Mouse (Mus musculus): ENCODE data around the gene Ints5. TPM values are rescaled to one million over a fixed set of nuclear protein-coding genes. Genes with fewer than 3 reads are reported as not detected.

The Ints5 gene
- polyA plus RNA-seq (2015; fragmentation: Nextera tagmentation; extraction: Ambion mirVana) = 18.3 and 21.1 TPM in 2 replicates

DNA sequence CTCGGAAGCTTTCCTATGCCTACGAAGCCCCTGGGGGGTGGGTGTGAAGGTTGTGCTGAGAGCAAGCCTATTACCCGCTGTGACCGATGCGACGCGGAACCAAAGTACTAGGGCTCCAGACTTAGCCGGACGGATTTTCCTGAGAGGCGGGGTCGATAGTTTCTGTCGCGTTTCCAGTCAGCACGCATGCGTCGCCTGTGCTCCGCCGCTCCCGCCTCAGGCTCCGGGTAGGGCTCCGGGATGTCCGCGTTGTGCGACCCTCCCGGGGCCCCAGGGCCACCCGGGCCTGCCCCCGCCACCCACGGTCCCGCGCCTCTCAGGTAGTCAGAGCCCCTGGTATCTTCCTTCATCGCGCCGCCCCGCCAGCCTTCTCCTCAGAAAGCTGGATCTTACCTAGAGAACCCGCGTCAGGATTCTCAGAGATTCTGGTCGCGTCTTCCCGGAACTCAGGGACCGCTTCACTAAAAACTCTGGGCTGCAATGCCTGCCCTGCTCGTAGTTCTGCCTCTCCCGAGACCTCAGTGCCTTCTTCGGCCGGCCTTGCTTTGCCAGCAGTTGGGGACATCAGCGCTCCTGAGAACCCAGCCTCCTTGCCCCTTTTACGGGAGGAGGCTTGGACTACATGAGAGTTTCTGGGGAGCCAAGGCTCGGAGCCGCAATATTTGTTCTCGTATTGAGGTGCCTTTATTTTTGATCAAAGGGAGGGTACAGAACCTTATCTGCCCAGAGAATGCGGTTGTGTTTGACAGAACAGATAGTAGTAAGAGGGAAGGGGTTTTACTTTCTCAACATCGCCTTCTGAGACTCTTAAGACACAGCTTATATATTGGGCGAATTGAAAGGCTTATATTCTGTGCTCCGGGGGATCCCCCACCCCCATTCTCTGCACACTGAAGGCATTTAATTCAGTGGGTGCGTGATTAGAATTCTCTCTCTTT lies at the start of gene Ints5:
Gene Ints5 (plus strand): TSS at position 177 of the 938 bp plus-strand sequence.
- H3K9ac ChIP-seq (ENCODE audit: low read depth, low read length) = peak within 1 kb of the TSS; percentile 98
- H3K27ac ChIP-seq (ENCODE audit: low read length) = peak within 1 kb of the TSS; percentile 93
- H3K9me3 ChIP-seq (replicated peaks; ENCODE audit: control insufficient read depth, low read length) = no peaks in the 10 kb centered on the region
- H3K4me3 ChIP-seq (ENCODE audit: low read depth, low read length) = peak within 1 kb of the TSS; percentile 83
- peaks cover 30% of the 10 kb centered on the region for H3K4me1 ChIP-seq (ENCODE audit: control insufficient read depth, low read depth, low read length)
- peaks cover 10% of the 10 kb centered on the region for H3K36me3 ChIP-seq (ENCODE audit: control insufficient read depth, insufficient read depth)
- no peaks in the 10 kb centered on the region for H3K27me3 ChIP-seq (ENCODE audit: control insufficient read depth, insufficient read depth, low read depth, low read length)
- peak within 1 kb of the TSS; percentile 73 for H3K4me2 ChIP-seq (ENCODE audit: low read depth, low read length)
- WGBS (ENCODE audit: insufficient replicate concordance) = under 1% methylated on average over 54 of the region's 54 CpGs
- peak; percentile 50 for ATAC-seq (ENCODE audit: low read depth)

DNA sequence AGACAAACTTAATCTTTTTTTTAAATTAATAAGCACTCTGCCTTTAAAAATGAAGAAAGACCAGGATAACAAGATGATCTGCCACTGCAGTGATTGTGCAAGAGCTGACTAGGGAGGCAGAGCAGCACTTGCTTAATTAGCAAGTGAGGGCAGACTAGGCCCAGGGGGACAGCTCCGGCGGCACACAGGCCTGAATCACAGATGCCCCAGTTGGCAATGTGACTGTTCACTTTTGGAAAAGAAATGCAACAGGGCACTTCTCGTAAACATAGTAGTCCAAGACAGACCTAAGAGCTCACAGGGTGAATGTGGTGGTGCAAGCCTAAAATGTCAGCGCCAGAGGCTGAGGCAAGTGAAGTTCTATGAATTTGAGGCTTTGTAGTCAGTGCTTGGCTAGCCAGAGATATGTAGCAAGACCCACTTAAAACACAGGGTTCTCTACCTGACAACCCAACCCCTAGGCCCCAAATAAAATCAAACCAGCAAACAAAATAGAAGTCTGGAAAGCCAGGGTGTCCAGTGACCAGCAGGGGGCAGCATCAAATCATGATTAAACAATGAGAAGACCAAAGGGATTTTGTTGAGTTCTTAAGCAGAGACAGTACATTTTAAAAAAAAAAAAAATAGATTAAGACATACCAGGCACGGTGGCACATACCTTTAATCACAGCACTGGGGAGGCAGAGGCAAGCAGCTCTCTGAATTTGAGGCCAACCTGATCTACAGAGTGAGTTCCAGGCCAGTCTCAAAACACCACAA lies 48.3 kb upstream of the Ints5 start:
- Histone ChIP-seq H3K36me3 (ENCODE audit: control insufficient read depth, insufficient read depth) (peaks cover 8% of the 10 kb centered on the region; the same call in 1 of the 2 replicates), H3K4me2 (ENCODE audit: low read depth, low read length) (no peak overlapping the region), H3K27me3 (ENCODE audit: control insufficient read depth, insufficient read depth, low read depth, low read length) (no peaks in the 10 kb centered on the region), H3K4me1 (ENCODE audit: control insufficient read depth, low read depth, low read length) (peaks cover 11% of the 10 kb centered on the region), H3K27ac (ENCODE audit: low read length) (no peak overlapping the region), H3K9me3 (replicated peaks; ENCODE audit: control insufficient read depth, low read length) (no peaks in the 10 kb centered on the region), H3K9ac (ENCODE audit: low read depth, low read length) (no peak overlapping the region), H3K4me3 (ENCODE audit: low read depth, low read length) (no peak overlapping the region)
- WGBS (ENCODE audit: insufficient replicate concordance) = 59% methylated on average over 5 of the region's 5 CpGs
- no peak for ATAC-seq (ENCODE audit: low read depth)

DNA sequence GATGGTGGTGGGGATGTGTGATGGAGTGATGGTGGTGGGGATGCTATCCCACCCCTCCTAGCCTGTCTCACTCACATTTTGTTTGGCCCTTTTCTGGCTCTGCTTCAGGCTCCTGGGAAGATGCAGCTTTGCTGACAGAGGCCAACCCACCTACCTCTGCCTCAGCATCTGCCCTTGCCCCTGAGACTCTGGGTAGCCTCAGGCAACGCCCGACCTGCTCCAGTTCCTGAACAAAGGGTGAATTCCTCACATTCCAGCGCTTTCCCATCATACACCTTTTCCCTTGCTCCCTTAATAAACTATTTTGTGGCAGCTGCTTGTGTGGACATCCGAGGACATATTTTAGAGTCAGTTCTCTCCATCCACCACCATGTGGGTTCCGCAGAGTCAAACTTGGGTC lies 44.4 kb upstream of the Ints5 start:
- H3K36me3 ChIP-seq (ENCODE audit: control insufficient read depth, insufficient read depth) = peaks cover 8% of the 10 kb centered on the region; the same call in 1 of the 2 replicates
- no peaks in the 10 kb centered on the region for H3K9me3 ChIP-seq (replicated peaks; ENCODE audit: control insufficient read depth, low read length)
- H3K27me3 ChIP-seq (ENCODE audit: control insufficient read depth, insufficient read depth, low read depth, low read length) = no peaks in the 10 kb centered on the region
- H3K4me2 ChIP-seq (ENCODE audit: low read depth, low read length) = no peak overlapping the region
- no peaks in the 10 kb centered on the region for H3K4me1 ChIP-seq (ENCODE audit: control insufficient read depth, low read depth, low read length)
- no peak overlapping the region for H3K9ac ChIP-seq (ENCODE audit: low read depth, low read length)
- 74% methylated on average over 5 of the region's 5 CpGs for WGBS (ENCODE audit: insufficient replicate concordance)
- H3K4me3 ChIP-seq (ENCODE audit: low read depth, low read length) = no peak overlapping the region
- no peak for ATAC-seq (ENCODE audit: low read depth)
- no peak overlapping the region for H3K27ac ChIP-seq (ENCODE audit: low read length)

DNA sequence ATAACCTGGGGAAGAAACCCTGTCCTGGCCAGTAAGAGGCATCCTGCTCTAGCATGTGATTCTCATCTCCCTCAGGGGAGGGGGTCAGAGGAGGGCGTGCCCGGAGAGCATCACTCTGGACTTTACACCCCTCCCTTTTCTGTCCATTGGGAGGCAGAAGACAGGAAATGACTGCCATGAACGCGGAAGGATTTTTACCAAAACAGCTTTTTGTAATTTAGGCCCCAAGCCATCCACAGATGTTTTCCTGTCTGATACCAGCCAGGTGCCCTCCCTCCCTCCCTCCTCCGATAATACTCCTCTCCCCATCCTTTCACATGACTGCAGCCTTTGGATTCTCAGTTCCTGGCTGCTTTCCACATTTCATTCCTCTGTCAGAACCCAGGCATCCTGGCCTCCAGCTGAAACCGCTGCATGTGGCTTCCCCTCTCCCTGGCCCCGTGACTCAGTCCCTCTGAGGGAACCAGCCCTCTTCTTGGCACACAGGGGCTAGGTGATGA lies 42.4 kb upstream of the Ints5 start, which contains the start of gene Lrrn4cl:
Gene Lrrn4cl (plus strand): TSS at position 367 of the 500 bp plus-strand sequence.
- Histone ChIP-seq H3K4me3 (ENCODE audit: low read depth, low read length) (no peak within 1 kb of the TSS), H3K27ac (ENCODE audit: low read length) (no peak within 1 kb of the TSS), H3K27me3 (ENCODE audit: control insufficient read depth, insufficient read depth, low read depth, low read length) (no peaks in the 10 kb centered on the region), H3K9ac (ENCODE audit: low read depth, low read length) (no peak within 1 kb of the TSS), H3K36me3 (ENCODE audit: control insufficient read depth, insufficient read depth) (peaks cover 8% of the 10 kb centered on the region; the same call in 1 of the 2 replicates), H3K4me1 (ENCODE audit: control insufficient read depth, low read depth, low read length) (no peaks in the 10 kb centered on the region), H3K9me3 (replicated peaks; ENCODE audit: control insufficient read depth, low read length) (no peaks in the 10 kb centered on the region), H3K4me2 (ENCODE audit: low read depth, low read length) (no peak within 1 kb of the TSS)
- WGBS (ENCODE audit: insufficient replicate concordance) = 42% methylated on average over 7 of the region's 7 CpGs
- ATAC-seq (ENCODE audit: low read depth) = no peak

DNA sequence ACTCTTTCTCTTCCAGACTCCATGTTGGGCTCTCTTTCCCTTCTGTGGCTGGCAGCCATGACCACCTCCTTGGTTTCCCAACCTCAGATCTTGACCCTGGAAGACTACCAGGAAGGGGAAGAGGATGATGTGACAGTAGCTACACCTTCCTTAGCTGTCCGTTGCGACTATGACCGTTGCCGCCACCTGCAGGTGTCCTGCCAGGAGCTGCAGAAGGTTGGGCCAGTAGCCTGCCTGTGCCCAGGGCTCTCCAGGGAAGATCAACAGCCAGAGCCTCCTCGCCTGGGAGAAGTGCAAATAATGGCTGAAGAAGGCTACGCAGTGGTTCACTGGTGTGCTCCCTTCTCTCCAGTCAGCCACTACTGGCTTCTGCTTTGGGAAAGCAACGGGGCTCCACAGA lies 41.2 kb upstream of the Ints5 start:
- WGBS (ENCODE audit: insufficient replicate concordance) = 50% methylated on average over 7 of the region's 7 CpGs
- H3K4me3 ChIP-seq (ENCODE audit: low read depth, low read length) = no peak overlapping the region
- no peak for ATAC-seq (ENCODE audit: low read depth)
- H3K36me3 ChIP-seq (ENCODE audit: control insufficient read depth, insufficient read depth) = peaks cover 1% of the 10 kb centered on the region; the same call in 1 of the 2 replicates
- H3K27me3 ChIP-seq (ENCODE audit: control insufficient read depth, insufficient read depth, low read depth, low read length) = no peaks in the 10 kb centered on the region; the same call in 1 of the 2 replicates
- H3K4me1 ChIP-seq (ENCODE audit: control insufficient read depth, low read depth, low read length) = no peaks in the 10 kb centered on the region
- no peak overlapping the region for H3K4me2 ChIP-seq (ENCODE audit: low read depth, low read length)
- no peak overlapping the region for H3K27ac ChIP-seq (ENCODE audit: low read length)
- H3K9me3 ChIP-seq (replicated peaks; ENCODE audit: control insufficient read depth, low read length) = no peaks in the 10 kb centered on the region
- H3K9ac ChIP-seq (ENCODE audit: low read depth, low read length) = no peak overlapping the region

DNA sequence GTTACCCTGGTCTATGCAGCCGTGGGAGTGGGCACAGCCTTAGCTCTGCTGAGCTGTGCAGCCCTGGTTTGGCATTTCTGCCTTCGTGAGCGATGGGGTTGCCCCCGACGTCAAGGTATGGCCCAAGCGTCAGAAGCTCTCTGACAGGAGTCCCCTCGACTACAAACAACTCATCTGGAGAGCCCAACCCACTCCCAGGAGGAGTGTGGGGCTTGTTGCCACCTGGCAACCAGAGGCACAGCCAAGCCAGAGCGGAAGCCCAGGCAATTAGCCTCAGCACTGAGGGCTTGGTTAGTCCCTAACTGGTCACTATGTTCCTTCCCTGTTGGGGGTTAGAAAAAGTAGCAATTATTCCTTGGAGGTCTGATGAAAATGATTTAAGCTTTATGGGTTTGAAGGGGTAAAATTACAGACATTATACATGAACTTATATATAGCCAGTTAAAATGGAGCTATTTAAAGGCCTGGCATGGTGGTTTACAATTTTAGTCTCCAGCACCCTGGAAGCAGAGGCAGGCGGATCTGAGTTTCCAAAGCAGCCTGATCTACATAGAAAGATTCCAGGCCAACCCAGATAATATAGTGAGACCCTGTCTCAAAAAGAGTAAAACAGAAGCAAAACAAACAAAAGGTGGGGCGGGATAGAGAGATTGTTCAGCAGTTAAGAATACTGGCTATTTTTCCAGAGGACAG lies 40.4 kb upstream of the Ints5 start:
- Histone ChIP-seq H3K9me3 (replicated peaks; ENCODE audit: control insufficient read depth, low read length) (no peaks in the 10 kb centered on the region), H3K4me2 (ENCODE audit: low read depth, low read length) (no peak overlapping the region), H3K9ac (ENCODE audit: low read depth, low read length) (no peak overlapping the region), H3K4me1 (ENCODE audit: control insufficient read depth, low read depth, low read length) (no peaks in the 10 kb centered on the region), H3K36me3 (ENCODE audit: control insufficient read depth, insufficient read depth) (no peaks in the 10 kb centered on the region; the same call in 1 of the 2 replicates), H3K27me3 (ENCODE audit: control insufficient read depth, insufficient read depth, low read depth, low read length) (no peaks in the 10 kb centered on the region; the same call in 1 of the 2 replicates), H3K27ac (ENCODE audit: low read length) (no peak overlapping the region), H3K4me3 (ENCODE audit: low read depth, low read length) (no peak overlapping the region)
- 57% methylated on average over 10 of the region's 10 CpGs for WGBS (ENCODE audit: insufficient replicate concordance)
- ATAC-seq (ENCODE audit: low read depth) = no peak

DNA sequence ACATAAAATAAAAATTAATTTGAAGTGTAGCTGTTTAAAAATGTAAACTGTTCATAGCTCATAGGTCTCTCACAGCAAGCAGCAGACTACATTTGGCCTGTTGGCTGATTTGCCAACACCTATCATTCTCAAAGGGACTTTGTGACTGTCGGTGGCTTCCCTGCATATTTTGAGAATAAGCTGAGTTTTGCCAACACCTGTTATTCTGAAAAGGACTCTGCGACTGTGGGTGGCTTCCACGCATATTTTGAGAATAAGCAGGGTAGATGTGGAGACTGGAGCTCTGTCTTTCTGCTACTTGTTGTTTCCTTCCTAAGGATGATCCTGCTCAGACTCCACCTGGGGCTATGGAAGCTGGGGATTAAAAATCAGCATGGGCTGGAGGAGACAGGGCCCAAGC lies 39.7 kb upstream of the Ints5 start:
- H3K4me2 ChIP-seq (ENCODE audit: low read depth, low read length) = no peak overlapping the region
- 62% methylated on average over 3 of the region's 3 CpGs for WGBS (ENCODE audit: insufficient replicate concordance)
- H3K9me3 ChIP-seq (replicated peaks; ENCODE audit: control insufficient read depth, low read length) = no peaks in the 10 kb centered on the region
- no peak for ATAC-seq (ENCODE audit: low read depth)
- H3K9ac ChIP-seq (ENCODE audit: low read depth, low read length) = no peak overlapping the region
- no peaks in the 10 kb centered on the region for H3K36me3 ChIP-seq (ENCODE audit: control insufficient read depth, insufficient read depth)
- H3K27me3 ChIP-seq (ENCODE audit: control insufficient read depth, insufficient read depth, low read depth, low read length) = no peaks in the 10 kb centered on the region; the same call in 1 of the 2 replicates
- no peak overlapping the region for H3K4me3 ChIP-seq (ENCODE audit: low read depth, low read length)
- H3K27ac ChIP-seq (ENCODE audit: low read length) = no peak overlapping the region
- no peaks in the 10 kb centered on the region for H3K4me1 ChIP-seq (ENCODE audit: control insufficient read depth, low read depth, low read length)

DNA sequence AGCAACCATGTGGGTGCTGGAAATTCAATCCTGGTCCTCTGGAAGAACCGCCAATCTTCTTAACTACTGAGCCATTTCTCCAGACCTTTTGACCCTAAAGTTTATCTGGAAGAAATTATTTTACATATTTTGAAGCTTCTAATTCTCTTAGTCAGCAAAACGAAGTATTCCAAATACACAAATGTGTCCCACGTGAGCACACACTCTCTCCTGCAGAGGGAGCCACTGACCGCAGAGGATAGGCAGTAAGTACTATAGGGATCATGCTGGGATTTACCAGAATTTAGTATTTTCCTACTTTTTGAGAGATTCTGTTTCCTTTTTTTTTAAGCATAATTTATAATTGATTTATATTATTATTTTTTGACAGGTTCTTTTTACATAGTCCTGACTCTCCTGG lies 35.1 kb upstream of the Ints5 start:
- H3K27me3 ChIP-seq (ENCODE audit: control insufficient read depth, insufficient read depth, low read depth, low read length) = no peaks in the 10 kb centered on the region; the same call in 1 of the 2 replicates
- no peaks in the 10 kb centered on the region for H3K4me1 ChIP-seq (ENCODE audit: control insufficient read depth, low read depth, low read length)
- 29% methylated on average over 4 of the region's 4 CpGs for WGBS (ENCODE audit: insufficient replicate concordance)
- ATAC-seq (ENCODE audit: low read depth) = no peak
- no peak overlapping the region for H3K4me3 ChIP-seq (ENCODE audit: low read depth, low read length)
- H3K27ac ChIP-seq (ENCODE audit: low read length) = no peak overlapping the region
- no peak overlapping the region for H3K9ac ChIP-seq (ENCODE audit: low read depth, low read length)
- no peak overlapping the region for H3K4me2 ChIP-seq (ENCODE audit: low read depth, low read length)
- H3K36me3 ChIP-seq (ENCODE audit: control insufficient read depth, insufficient read depth) = no peaks in the 10 kb centered on the region
- no peaks in the 10 kb centered on the region for H3K9me3 ChIP-seq (replicated peaks; ENCODE audit: control insufficient read depth, low read length)

All from liver, embryonic 16.5 days (tissue).